21 mouse cellular contexts compared by ENCODE assay signal in genomic region chr6:120225355-120225754, GRCm38 (mm10).
DNase-seq lines count a peak whose midpoint lies in the region; ATAC-seq and TF ChIP-seq lines count a peak whose summit lies in the region.
"Had no signal": no experiment of that assay in that cellular context is flagged by ENCODE, and none has a peak within 500 bp of the region (broad histone marks: within the 10 kb centered on the region; RNA-seq: fewer than 3 reads in every experiment).

No protein-coding gene starts in this region.

- H3K27ac ChIP-seq in intestine, embryonic 15.5 days, result no peak overlapping the region
- H3K27ac ChIP-seq in intestine, embryonic 16.5 days (ENCODE audit: low read length), result no peak overlapping the region
- 0 out of 2 replicates have a peak overlapping the region, but pooled peaks have one; percentile 28 for H3K27ac ChIP-seq in limb, embryonic 14.5 days (replicated peaks; ENCODE audit: low read depth, low read length)
- H3K27ac ChIP-seq: heart, embryonic 13.5 days; layer of hippocampus, adult 2 months; liver, embryonic 13.5 days had no signal

- DNase-seq in embryo, embryonic 11 days, result peak; percentile 12
- no peak for DNase-seq in embryo, embryonic 10 days (ENCODE audit: low spot score)
- peak; percentile 42 for DNase-seq in Muller cell, postnatal 12 days (ENCODE audit: inconsistent ontology term)
- DNase-seq in limb, embryonic 14.5 days (ENCODE audit: low spot score), result no peak
- no peak for DNase-seq in adrenal gland, adult 2 months
- DNase-seq: adrenal gland, postnatal 10 days; cerebellum, adult 9-11 months; forebrain, postnatal 0 days; heart, postnatal 36 days; kidney, postnatal 10 days; layer of hippocampus, postnatal 36 days; liver, embryonic 13.5 days; lung, embryonic 14.5 days; lung, postnatal 36 days; right cerebral cortex, postnatal 4 days had no signal

- no peak overlapping the region for H3K4me3 ChIP-seq in intestine, embryonic 15.5 days (replicated peaks)
- no peak overlapping the region for H3K4me3 ChIP-seq in intestine, embryonic 16.5 days (ENCODE audit: low read length)
- H3K4me3 ChIP-seq in limb, embryonic 14.5 days (replicated peaks; ENCODE audit: low read length), result no peak overlapping the region
- H3K4me3 ChIP-seq: heart, embryonic 13.5 days; layer of hippocampus, adult 2 months; liver, embryonic 13.5 days had no signal

- 48% methylated on average over 6 of the region's 6 CpGs for WGBS in intestine, embryonic 15.5 days
- WGBS in intestine, embryonic 16.5 days, result 60% methylated on average over 6 of the region's 6 CpGs
- 66% methylated on average over 6 of the region's 6 CpGs for WGBS in limb, embryonic 14.5 days

- no peak for TF ChIP-seq POLR2A in limb, embryonic 14.5 days (IDR thresholded peaks at IDR 0.05; ENCODE audit: borderline replicate concordance, extremely low read depth, insufficient read depth, insufficient read length)

- no peaks in the 10 kb centered on the region for H3K27me3 ChIP-seq in intestine, embryonic 15.5 days (replicated peaks)
- H3K27me3 ChIP-seq in intestine, embryonic 16.5 days (replicated peaks; ENCODE audit: control insufficient read depth, insufficient read depth, low read length), result no peaks in the 10 kb centered on the region
- H3K27me3 ChIP-seq in limb, embryonic 14.5 days (ENCODE audit: control insufficient read depth, insufficient read depth, low read length), result no peaks in the 10 kb centered on the region
- H3K27me3 ChIP-seq: CH12.LX had no signal

- ATAC-seq in intestine, embryonic 15.5 days, result 0 out of 2 replicates have a peak, but pooled peaks have one; percentile 12
- ATAC-seq in intestine, embryonic 16.5 days, result no peak; the same call in 1 of the 2 replicates
- no peak; the same call in 1 of the 2 replicates for ATAC-seq in limb, embryonic 14.5 days (ENCODE audit: low FRiP score, low read depth)
- no peak for ATAC-seq in erythroblast, adult 5-6 weeks (replicated peaks; ENCODE audit: low FRiP score, poor library complexity, severe bottlenecking)
- ATAC-seq: forebrain, postnatal 0 days had no signal

- no peaks in the 10 kb centered on the region for H3K4me1 ChIP-seq in intestine, embryonic 15.5 days (replicated peaks)
- H3K4me1 ChIP-seq in intestine, embryonic 16.5 days (ENCODE audit: control insufficient read depth, insufficient read depth, low read length), result peaks cover 2% of the 10 kb centered on the region; the same call in 1 of the 2 replicates
- 0 out of 2 replicates have a peak, but pooled peaks cover 2% of the 10 kb centered on the region for H3K4me1 ChIP-seq in limb, embryonic 14.5 days (ENCODE audit: control insufficient read depth, insufficient read depth, low read length)
- H3K4me1 ChIP-seq: liver, embryonic 13.5 days had no signal

- no peak overlapping the region for H3K9ac ChIP-seq in intestine, embryonic 15.5 days
- no peak overlapping the region for H3K9ac ChIP-seq in intestine, embryonic 16.5 days (ENCODE audit: low read depth, low read length)
- no peak overlapping the region for H3K9ac ChIP-seq in limb, embryonic 14.5 days (ENCODE audit: low read depth, low read length, severe bottlenecking)
- H3K9ac ChIP-seq: forebrain, postnatal 0 days; heart, embryonic 13.5 days; liver, embryonic 13.5 days; lung, embryonic 14.5 days had no signal

- H3K4me2 ChIP-seq in intestine, embryonic 15.5 days (replicated peaks), result no peak overlapping the region
- no peak overlapping the region for H3K4me2 ChIP-seq in intestine, embryonic 16.5 days (ENCODE audit: low read depth, low read length)
- H3K4me2 ChIP-seq in limb, embryonic 14.5 days (replicated peaks; ENCODE audit: low read depth, low read length, severe bottlenecking), result no peak overlapping the region
- H3K4me2 ChIP-seq: heart, embryonic 13.5 days; liver, embryonic 13.5 days; lung, embryonic 14.5 days had no signal

- no peaks in the 10 kb centered on the region for H3K36me3 ChIP-seq in intestine, embryonic 15.5 days
- no peaks in the 10 kb centered on the region for H3K36me3 ChIP-seq in intestine, embryonic 16.5 days (ENCODE audit: control insufficient read depth, insufficient read depth, low read length)
- H3K36me3 ChIP-seq in limb, embryonic 14.5 days (ENCODE audit: control insufficient read depth, insufficient read depth, low read length), result no peaks in the 10 kb centered on the region
- H3K36me3 ChIP-seq: heart, embryonic 13.5 days; liver, embryonic 13.5 days had no signal

- H3K9me3 ChIP-seq in intestine, embryonic 15.5 days, result no peaks in the 10 kb centered on the region
- no peaks in the 10 kb centered on the region for H3K9me3 ChIP-seq in intestine, embryonic 16.5 days (ENCODE audit: control insufficient read depth, low read length)
- H3K9me3 ChIP-seq in limb, embryonic 14.5 days (ENCODE audit: control insufficient read depth, low read length), result no peaks in the 10 kb centered on the region
- H3K9me3 ChIP-seq: heart, embryonic 13.5 days; liver, embryonic 13.5 days had no signal

Comparison
In these comparisons a context has a peak if more than half of its experiments do, and no peak if none do; other contexts are left out.
1. DNase-seq: peak in embryo, embryonic 11 days (single experiment) and Muller cell, postnatal 12 days (single experiment); none in embryo, embryonic 10 days (single experiment), limb, embryonic 14.5 days (single experiment) and adrenal gland, adult 2 months (single experiment).